Mouse (Mus musculus) ovary, postnatal 10 days (tissue): ENCODE data around the gene Mob4.

Experiments
- DNase-seq: peaks from one replicate; pipeline ENCODE4 v3.0.0; 2022; ENCODE audit warnings: low spot score

The Mob4 gene

DNA sequence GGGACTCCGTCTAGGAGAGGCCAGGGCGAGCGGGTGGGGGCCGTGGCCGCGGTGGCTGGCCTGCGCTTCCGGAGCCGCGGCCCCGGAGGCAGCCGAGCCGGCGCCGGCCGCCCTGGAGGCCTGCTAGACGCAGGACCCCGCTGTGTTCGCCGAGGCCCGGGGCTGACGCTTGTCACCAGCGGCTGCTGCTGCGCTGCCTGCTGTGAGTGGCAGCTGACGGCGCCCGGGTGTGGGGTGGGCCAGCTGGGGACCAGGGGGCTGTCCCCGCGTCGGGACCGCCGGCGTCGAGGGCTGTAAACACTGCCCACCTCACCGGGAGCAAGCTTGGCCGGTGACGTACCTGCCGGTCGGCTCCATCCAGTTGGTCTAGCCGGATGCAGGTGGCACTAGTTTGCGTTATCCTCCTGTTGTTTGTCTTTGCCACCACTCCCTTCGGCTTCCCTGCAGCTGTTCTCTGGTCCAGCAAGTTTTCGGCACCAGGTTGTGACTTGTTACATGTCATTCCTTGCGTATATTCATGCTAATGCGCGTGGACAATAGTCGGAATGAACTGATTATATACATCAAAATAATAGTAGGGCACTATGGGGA is 488 bp downstream of the Mob4 start:
- DNase-seq = no peak

DNA sequence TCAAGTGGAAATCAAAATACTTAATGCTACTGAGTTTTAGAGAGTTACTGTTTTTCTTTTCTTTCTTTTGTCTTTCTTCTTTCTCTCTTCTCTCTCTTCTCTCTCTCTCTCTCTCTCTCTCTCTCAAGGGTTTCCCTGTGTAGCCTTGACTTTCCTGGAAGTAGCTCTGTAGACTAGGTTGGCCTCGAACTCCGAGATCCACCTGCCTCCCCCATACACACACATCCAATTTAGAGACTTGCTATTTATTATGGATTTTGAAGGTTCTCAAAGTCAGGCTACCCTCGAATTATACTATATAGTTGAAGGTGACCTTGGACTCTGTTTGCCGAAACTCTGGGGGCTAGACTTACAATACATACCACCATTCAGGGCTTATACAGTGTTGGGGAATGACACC is 1.3 kb downstream of the Mob4 start:
- no peak for DNase-seq

DNA sequence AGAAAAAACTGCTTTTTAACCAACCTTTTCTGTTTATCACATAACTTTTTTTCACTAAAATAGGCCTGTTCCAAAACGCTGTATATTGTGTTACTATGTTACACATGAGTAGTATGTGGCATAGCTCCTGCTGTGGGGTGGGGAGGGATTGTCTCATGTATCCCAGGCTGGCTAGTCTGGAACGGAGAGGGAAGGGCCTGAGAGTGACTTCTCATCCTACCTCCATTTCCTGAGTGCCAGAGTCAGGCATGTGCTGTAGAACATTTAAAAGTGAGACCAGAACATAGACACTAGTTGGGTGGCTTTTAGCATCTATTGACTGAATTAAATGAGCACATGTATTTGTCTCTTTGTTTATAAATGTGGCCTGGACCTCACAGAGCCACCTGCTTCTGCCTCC is 2.1 kb downstream of the Mob4 start:
- DNase-seq = no peak

DNA sequence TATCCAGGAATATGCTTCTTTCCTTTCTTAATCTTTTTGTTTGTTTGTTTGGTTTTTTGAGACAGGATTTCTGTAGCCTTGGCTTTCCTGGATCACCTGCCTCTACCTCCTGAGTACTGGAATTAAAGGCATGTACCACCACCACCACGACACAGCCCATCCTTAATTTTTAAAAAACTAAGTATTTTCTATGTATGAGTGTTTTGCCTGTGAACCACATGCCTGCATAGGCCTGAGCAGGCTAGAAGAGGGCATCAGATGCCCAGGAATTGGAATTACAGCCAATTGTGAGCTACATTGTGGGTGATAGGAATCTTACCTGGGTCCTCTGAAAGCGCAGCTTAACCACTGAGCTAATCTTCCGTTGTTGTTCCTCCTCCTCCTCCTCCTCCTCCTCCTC is 3.3 kb downstream of the Mob4 start:
- no peak for DNase-seq

DNA sequence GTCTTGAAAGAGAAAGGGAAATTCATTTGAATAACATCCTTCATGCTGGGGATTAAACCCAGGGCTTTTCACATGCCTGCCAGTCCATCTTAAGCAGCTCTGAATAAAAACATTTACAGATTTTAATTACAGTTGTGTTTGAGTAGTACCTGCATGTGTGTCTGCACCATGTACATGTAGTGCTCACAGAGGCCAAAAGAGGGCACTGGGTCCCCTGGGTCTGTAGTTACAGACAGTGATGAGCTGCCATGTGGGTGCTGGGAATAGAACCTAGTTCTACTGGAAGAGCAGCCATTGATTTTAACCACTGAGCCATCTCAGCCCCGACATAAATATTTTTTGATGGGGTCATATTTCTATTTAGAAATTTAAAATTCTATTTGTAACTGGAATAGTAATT is 4.8 kb downstream of the Mob4 start:
- DNase-seq = no peak

DNA sequence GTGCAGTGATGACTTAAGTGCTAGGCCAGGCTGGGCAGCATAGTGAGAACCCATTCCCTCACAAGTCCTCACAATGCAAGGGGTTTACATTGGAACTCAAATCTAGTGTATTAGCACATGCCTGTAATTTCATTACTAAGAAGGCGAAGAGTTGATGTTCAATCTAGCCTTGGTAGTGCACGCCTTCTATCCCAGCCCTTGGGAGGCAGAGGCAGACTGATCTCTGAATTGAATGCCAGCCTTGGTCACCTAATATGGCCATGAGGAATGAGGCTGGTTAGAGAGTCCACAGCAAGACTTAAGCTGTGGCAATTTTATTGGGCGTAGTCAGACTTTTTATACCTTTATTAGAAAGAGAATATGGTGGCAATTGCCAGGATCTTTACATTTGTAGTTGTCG is 13.3 kb downstream of the Mob4 start:
- DNase-seq = no peak

DNA sequence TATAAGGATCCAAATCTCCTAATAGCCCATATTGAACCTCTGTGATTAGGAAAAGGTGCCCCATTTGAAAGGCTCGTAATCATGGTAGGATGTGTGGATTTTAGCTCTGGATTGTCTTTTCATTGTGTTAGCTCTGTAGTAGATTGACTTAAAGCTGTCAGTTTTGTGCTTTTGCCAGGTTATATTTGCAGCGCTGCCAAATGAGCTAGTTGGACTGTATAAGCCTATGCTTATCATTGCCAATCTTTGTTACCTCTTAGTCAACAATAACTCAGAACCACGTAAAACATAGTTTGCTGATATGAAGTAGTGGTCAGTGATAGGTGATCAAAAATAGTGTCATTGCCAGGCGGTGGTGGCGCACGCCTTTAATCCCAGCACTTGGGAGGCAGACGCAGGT is 14.5 kb downstream of the Mob4 start:
- DNase-seq = no peak

DNA sequence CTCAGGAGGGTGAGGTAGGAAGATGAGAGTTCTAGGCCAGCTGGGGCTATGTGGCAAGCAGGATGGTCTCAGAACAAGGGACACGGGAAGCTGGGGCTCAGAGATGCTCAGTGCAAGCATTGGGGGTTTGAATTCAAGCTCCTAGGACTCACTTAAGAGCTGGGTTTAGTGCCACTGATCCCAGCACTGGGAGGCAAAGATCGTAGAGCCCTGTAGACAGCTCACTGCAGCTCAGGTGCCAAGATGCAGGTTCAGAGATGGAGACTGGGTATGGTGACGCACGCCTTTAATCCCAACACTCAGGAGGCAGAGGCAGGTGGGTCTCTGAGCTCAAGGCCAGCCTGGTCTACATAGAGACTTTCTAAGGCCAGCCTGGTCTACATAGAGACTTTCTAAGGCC is 26.3 kb downstream of the Mob4 start:
- DNase-seq = no peak

DNA sequence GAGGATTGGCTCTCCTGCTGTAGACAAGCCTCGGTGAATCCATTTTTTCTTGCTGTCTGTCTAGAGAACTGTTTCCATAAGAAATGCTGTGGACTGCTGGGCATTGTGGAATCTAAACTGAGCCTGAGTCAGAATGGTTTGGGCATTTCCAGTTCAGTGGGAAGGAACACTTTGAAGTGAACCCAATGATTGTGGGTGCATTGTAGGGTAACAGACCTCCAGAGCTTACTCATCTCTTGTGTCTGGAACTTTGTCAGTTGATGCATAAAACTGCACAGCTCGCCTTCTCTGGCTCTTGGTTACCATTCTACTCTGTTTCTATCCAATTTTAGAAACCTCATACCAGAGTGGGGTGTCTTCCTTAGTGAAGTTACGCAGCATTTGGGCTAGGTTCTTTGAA is 27.2 kb downstream of the Mob4 start:
- DNase-seq = no peak

DNA sequence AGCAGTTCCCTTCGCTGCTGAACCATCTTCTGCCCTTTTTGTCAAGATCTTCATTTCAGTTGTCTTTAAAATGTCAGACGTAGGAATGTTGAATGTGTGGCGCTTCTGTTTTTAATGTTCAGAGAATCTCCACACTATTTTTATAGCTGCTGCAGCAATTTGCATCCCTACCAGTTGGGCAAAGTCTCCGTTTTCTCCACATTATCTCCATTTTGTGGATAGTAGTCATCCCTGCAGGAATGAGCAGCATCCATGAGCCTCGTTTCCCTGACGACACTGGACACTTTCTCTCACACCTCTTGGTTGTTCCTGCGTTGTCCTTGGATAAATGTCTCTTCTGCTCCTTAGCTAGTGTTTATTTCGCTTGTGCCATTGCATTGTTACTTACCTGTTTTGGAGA is 27.8 kb downstream of the Mob4 start:
- DNase-seq = no peak

DNA sequence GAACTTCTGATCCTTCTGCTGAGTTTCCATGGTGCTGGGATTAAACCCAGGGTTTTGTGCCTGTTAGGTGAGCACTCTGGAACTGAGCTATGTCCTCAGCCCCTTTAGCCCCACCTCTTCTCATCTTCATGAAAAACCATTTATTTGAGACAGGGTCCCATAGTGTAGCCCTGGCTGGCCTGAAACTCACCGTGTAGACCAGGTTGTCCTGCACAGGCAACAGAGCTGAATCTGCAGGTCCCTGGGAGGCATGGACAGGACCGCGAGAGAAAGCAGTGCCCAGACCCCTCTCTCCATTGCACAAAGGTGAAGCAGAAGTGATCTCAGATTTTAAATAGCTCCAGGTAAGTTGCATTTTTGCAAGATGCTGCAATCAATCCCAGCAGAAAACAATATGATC is 29.2 kb downstream of the Mob4 start:
- no peak for DNase-seq

DNA sequence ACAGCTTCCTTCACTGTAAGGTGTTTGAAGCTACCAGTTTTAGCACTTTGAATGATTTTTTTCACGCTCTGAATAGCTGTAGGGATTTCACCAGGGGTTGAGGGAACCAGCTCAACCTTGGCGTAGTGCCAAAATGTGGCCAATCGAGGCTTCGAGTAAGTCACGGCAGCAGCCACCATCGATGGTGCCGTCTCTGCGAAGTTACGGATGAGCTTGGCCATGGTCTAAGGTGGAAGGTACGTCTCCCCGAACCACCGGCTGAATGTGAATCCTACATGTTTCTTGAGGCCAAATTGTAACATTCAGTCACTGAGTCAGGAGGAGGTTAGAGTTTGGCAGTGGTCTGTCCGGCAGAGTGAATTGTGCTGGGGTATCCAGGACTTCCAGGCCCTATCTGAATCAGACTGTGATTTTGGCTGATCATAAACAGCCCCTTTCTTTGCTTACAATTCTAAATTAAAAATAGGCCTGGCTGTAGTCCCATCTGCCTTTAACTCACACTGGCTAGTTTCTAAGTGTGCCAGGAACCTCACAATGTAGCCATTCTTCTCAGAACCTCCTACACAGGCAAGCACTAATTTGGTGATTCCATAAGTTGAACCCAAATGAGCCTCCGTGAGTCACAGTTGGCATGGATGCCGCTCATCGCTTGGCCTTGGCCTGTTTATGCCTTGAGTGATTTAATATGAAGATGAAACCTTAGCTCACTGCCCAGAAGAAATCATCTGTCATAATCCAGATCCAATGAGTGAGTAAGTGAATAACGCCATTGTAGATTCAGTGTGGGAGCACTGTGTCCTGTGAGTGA is 30.0 kb downstream of the Mob4 start:
- DNase-seq = no peak

DNA sequence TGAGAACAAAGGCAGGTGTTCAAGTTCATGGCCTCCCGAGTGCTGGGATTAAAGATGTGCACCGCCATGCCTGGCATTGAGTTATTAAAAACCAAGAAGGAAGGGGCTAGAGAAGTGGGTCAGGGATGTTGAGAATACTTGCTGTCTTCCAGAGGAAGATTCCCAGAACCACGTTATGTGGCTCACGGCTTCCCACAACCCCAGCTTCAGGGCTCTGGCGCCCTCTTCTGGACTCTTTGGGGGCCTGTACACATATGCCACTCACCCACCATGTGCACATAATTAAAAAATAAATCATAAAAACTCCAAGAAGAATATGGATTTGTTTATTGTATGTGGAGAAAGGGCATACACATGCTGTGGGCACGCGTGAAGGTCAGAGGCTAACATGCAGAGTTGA is 30.9 kb downstream of the Mob4 start:
- DNase-seq = no peak

DNA sequence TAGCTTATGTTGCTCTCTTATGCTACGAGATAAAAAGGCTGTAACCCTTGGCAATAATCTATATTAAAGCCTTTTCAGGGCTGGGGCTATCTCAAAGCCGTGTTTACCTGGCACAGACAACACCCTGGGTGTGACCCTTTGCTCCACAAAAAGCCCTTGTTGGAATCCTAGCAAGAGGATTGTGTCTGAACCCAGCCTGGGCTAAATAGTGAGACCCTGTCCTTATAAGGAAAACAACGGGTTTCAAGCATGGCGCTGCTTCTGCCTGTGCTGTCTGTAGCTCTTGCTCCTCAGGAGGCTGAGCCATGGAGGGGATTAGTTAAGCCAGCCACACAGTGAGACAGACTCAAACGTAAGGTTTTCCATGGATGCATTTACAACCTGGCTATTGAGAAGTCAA is 31.8 kb downstream of the Mob4 start:
- DNase-seq = no peak

DNA sequence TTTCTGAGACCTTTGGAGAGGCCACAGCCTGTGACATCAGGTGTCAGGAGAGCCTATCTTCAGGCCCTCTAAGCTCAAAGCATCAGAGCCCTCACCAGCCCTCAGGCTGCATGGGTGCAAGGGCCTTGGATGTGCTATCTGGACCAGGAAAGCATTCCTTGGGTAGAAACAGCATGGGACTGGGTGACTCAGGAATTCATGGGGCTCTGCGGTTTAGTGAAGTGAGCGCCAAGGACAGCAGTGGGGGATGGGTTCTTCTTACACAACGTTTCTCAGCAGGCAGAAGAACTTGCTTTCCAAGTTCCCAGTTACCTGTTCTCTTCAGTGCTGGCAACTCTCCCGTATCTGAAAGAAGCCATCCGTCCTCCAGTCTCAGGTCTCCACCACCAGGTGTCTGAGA is 33.0 kb downstream of the Mob4 start:
- no peak for DNase-seq

DNA sequence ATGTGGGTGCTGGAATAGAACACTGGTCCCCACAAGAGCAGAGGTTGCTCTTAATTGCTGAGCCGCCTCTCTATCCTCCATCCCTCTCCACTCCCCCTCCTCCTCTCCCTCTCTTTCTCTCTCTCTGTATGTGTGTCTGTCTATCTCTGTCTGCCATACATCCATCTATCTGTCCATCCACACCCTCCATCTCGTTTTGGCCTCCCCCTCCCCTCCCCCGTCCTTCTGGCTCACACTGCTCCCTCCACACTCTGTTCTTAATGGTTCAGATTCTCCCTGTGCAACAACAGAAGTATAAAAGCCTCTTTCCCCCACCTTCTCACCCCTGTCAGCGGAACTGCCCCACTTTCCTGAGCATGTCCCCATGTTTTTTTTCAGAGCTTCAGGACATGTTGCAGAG is 36.5 kb downstream of the Mob4 start:
- no peak for DNase-seq

DNA sequence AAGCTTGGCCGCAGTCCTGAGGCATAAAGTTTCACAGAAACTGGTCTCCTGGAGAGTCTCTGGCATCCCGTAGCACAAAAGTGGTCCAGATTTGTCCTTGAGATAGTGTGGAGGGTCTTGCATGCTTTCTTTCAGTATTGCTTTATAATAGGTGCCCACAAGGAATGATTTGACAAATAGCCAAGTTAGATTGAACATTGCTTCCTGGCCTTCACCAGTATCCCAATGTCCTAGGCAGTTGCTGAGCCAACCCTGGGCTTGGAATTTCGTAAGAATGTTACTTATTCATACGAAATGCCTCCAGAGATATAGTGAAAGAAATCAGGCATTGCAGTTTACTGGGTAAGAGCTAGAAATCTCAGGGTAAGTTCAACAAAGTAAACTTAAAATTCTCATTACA is 37.6 kb downstream of the Mob4 start:
- no peak for DNase-seq

DNA sequence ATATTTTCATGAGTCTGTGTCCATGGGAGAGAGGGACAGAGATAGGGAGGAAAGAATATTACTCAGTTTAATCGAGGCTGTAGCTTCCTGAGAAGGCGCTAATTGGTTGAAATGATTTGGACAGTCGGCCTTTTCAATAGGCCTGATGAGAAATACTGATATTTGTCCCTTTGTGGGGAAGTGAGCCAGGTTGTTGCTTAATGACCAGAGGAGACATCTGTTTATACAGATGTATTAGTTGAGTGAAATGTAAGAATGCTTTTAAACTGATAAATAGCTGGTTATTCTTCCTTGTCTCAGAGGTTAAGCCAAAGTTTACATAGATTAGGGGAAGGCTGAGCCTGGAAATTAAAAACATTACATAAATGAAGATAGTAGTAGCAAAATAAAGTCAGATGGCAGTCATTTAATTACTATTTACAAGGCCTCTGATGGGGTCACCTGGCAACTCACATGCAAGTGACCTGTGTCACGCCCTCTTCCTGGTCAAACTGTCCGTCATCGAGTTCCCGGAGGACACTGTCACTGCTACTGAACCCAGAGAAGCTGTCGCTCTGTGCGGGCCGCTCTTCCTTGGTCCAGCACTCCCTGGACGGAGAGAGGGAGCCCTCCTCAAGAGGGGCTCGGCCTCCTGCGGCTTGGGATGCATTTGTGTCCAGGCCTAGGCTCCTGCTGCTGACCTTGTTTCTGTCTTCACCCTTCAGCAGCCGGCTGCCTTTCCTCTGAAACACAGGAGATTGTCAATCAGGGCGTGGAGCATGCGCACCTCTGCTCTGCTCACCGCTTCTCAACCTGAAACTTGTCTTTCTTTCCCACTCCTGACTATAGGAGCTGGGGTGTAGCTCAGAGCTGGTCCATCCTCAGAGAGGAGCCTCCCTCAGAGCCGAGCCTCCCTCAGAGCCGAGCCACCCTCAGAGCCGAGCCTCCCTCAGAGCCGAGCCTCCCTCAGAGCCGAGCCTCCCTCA is 40.6 kb downstream of the Mob4 start:
- no peak for DNase-seq

DNA sequence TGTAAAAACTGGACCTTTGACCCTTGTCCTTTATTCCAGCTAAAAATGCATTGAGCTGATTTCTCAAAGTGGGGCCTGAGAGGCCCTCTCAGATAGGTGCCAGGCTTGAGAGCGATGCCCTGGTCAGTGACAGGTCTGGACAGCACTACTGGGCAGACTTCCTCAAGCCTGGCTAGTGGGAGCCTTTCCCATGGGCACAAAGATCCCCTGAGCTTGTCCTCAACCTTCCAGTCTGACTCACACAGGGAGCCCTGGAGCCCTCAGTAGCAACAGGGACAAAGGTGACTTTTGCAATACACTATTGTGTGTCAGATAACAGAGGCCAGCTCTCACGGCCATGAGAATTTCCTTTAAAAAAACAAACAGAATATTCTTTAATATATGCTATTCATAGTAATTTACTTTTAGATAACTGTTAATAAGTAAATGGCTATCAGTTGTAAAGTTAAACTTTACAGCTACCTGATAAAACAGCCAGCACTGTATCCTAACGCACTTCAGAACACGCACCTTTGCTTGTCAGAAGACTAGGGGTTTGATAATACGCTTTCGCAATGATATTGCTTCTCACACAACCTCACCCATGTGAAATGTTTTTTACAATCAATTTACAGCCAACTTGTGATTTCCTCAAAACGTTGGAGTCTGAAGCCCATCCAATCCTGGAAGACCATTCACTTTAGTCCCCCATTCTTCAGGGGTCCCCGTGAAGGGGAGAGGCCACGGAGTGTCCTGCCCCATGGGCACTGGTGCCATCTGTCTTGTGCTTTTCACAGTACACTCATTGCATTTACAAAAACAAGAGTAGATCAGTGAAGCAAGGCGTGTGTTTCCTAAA is 42.9 kb downstream of the Mob4 start:
- DNase-seq = no peak

DNA sequence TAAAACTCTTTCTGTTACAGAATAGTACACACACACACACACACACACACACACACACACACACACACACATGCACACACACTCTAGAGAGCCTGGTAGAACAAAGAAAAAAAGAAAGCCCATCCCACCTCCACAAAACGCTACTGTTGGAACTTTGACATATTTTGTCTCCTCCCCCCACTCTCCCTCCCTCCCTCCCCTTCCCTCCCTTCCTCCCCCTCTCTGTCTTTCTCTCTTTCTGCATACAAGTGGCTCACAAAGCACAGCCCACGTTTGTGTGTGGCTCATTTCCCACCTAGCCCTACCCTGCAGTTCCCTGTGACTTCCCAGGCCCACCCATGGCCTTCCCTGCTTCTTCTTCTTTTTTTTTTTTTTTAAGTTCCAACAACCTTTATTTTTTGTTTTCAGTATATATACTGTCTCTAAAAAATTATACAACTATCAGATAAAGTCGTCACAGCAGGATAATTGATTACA is 43.6 kb downstream of the Mob4 start:
- DNase-seq = no peak

DNA sequence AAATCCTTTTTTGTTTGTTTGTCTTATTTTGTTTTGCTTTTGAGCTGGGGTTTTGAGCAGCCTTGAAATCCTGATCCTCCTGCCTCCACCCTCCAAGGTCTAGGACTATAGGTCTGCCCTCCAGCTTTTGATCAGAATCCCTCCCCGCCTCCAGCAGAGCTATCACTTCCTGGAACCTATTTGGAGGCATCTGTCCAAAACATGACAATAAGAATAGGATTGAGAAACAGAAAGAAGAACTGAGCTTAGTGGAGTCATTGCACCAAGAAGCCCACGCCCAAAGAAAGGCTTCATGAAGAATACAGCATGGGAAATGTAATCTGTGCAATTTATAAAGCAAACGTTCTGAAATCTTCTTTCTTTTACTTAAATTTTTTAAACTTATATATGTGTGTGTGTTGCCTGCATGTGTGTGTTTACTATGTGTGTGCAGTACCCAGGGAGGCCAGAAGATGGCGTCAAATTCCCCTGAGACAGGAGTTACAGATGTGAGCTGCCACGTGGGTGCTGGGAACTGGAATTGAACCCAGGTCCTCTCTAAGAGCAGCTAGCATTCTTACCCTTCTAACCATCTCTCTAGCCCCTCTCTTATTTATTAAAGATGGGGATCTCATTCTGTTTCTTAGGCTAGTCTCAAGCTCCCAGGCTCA is 49.0 kb downstream of the Mob4 start:
- DNase-seq = no peak
